In genomic region chr9:52097386-52097785, GRCm38 (mm10) we compare ENCODE assay signal across 15 mouse cellular contexts.
"Had no signal": no experiment of that assay in that cellular context is flagged by ENCODE, and none has a peak within 500 bp of the region (broad histone marks: within the 10 kb centered on the region; RNA-seq: fewer than 3 reads in every experiment).

No protein-coding gene starts in this region.

- H3K4me2 ChIP-seq: neural tube, embryonic 15.5 days; stomach, embryonic 15.5 days had no signal

- H3K4me3 ChIP-seq: neural tube, embryonic 15.5 days; stomach, embryonic 15.5 days had no signal

- H3K27me3 ChIP-seq: neural tube, embryonic 15.5 days had no signal

- H3K27ac ChIP-seq: neural tube, embryonic 15.5 days; stomach, embryonic 15.5 days; stomach, postnatal 0 days had no signal

- H3K9ac ChIP-seq: neural tube, embryonic 15.5 days; stomach, embryonic 15.5 days had no signal

- H3K36me3 ChIP-seq: stomach, embryonic 15.5 days had no signal

- H3K4me1 ChIP-seq: stomach, embryonic 15.5 days had no signal

- DNase-seq: retina, postnatal 1 day; right cerebral cortex, adult 18-20 months; right cerebral cortex, postnatal 14 days; right cerebral cortex, postnatal 25 days; right cerebral cortex, postnatal 4 days; spleen, adult 18-20 months; thymus, adult 18-20 months; thymus, adult 2 months; thymus, postnatal 14 days; thymus, postnatal 25 days; thymus, postnatal 36 days; thymus, postnatal 4 days had no signal

- H3K9me3 ChIP-seq: neural tube, embryonic 15.5 days; stomach, embryonic 15.5 days had no signal
